Mouse (Mus musculus): ENCODE measurements around the gene Snx3.

GRCm38 (mm10) chr10:42478341-42478720 is 23.5 kb upstream of the Snx3 start, which contains the start of gene Afg1l:
- TF ChIP-seq CTCF (IDR thresholded peaks at IDR 0.05; ENCODE audit: low read depth), result peak; percentile 26; the same call in 1 of the 2 replicates
- TF ChIP-seq EP300 (IDR thresholded peaks at IDR 0.05; ENCODE audit: low read depth), result peak; percentile 85

All from heart, postnatal 0 days (tissue).